ENCODE assay signal across 24 mouse cellular contexts in the genomic region with DNA sequence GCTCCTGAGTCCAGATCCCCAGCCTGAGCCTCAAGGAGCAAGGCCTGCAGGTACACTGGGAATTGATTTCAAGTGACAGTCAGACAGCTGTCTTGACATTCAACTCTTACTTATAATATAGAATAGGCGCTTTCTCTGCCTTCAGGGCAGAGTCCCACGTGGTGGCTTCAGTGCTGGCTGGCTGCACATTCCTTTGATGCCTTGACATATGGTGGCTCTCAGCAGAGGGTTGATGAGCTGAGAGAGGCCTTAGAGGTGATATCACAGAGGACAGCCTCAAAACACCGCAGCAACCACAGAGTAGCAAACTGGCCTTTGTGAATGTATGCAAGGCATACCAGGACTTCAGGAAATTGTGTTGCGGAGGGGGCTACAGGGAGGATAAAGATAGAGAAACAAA.
DNase-seq lines count a peak whose midpoint lies in the region; ATAC-seq lines count a peak whose summit lies in the region.
"Had no signal": no experiment of that assay in that cellular context is flagged by ENCODE, and none has a peak within 500 bp of the region (broad histone marks: within the 10 kb centered on the region; RNA-seq: fewer than 3 reads in every experiment).

No protein-coding gene starts in this region.

- 61% methylated on average over 4 of the region's 4 CpGs for WGBS in midbrain, embryonic 14.5 days
- WGBS in midbrain, embryonic 13.5 days = 64% methylated on average over 4 of the region's 4 CpGs

- no peak for DNase-seq in cerebellum, adult 11 months
- DNase-seq in midbrain, embryonic 14.5 days = peak; percentile 47
- DNase-seq in cerebellum, postnatal 14 days = peak; percentile 37 to 56
- DNase-seq in retina, embryonic 14.5 days (ENCODE audit: low spot score) = peak; percentile 46
- DNase-seq in ovary, postnatal 10 days (ENCODE audit: low spot score) = no peak
- DNase-seq in yolk sac, embryonic 10.5 days (ENCODE audit: low spot score) = no peak
- DNase-seq: adrenal gland, adult 2 months; heart, postnatal 14 days; kidney, adult 18-20 months; kidney, postnatal 36 days; liver, postnatal 0 days; lung, postnatal 36 days; thymus, adult 2 months; thymus, postnatal 4 days had no signal

- no peak overlapping the region for H3K4me2 ChIP-seq in midbrain, embryonic 14.5 days (ENCODE audit: low read length)
- no peak overlapping the region for H3K4me2 ChIP-seq in midbrain, embryonic 13.5 days (replicated peaks)
- H3K4me2 ChIP-seq: embryonic facial prominence, embryonic 12.5 days; forebrain, embryonic 15.5 days; liver, embryonic 12.5 days; midbrain, embryonic 11.5 days; neural tube, embryonic 15.5 days had no signal

- H3K9me3 ChIP-seq in midbrain, embryonic 14.5 days (ENCODE audit: control insufficient read depth, low read length) = no peaks in the 10 kb centered on the region
- H3K9me3 ChIP-seq in midbrain, embryonic 13.5 days = no peaks in the 10 kb centered on the region
- H3K9me3 ChIP-seq: forebrain, embryonic 15.5 days; hindbrain, embryonic 10.5 days; liver, embryonic 12.5 days; neural tube, embryonic 15.5 days had no signal

- H3K9ac ChIP-seq in midbrain, embryonic 14.5 days (replicated peaks; ENCODE audit: low read length) = no peak overlapping the region
- H3K9ac ChIP-seq in midbrain, embryonic 13.5 days (replicated peaks) = no peak overlapping the region
- H3K9ac ChIP-seq: embryonic facial prominence, embryonic 12.5 days; forebrain, embryonic 15.5 days; liver, embryonic 12.5 days; liver, postnatal 0 days; neural tube, embryonic 15.5 days had no signal

- peak; percentile 71 for ATAC-seq in cerebellum, adult (ENCODE audit: insufficient number of reproducible peaks, low FRiP score, low TSS enrichment)
- no peak for ATAC-seq in midbrain, embryonic 14.5 days (ENCODE audit: low FRiP score, low TSS enrichment)
- ATAC-seq in midbrain, embryonic 13.5 days = no peak
- ATAC-seq: activated CD4-positive, CD25-positive, alpha-beta regulatory T cell, adult 4 months; forebrain, embryonic 15.5 days; hindbrain, embryonic 16.5 days; liver, embryonic 12.5 days; liver, postnatal 0 days had no signal

- H3K27me3 ChIP-seq in midbrain, embryonic 14.5 days (ENCODE audit: control insufficient read depth, insufficient read depth, low read length) = no peaks in the 10 kb centered on the region
- 0 out of 2 replicates have a peak, but pooled peaks cover 16% of the 10 kb centered on the region for H3K27me3 ChIP-seq in midbrain, embryonic 13.5 days
- H3K27me3 ChIP-seq: embryonic facial prominence, embryonic 12.5 days; forebrain, embryonic 15.5 days had no signal

- peaks cover 9% of the 10 kb centered on the region; the same call in 1 of the 2 replicates for H3K4me1 ChIP-seq in midbrain, embryonic 14.5 days (ENCODE audit: control insufficient read depth, insufficient read depth, low read length)
- H3K4me1 ChIP-seq in midbrain, embryonic 13.5 days (replicated peaks) = peaks cover 22% of the 10 kb centered on the region
- H3K4me1 ChIP-seq: liver, embryonic 12.5 days had no signal

- H3K27ac ChIP-seq in midbrain, embryonic 14.5 days (replicated peaks; ENCODE audit: low read depth, low read length) = no peak overlapping the region
- H3K27ac ChIP-seq in midbrain, embryonic 13.5 days = no peak overlapping the region
- H3K27ac ChIP-seq: embryonic facial prominence, embryonic 12.5 days; forebrain, embryonic 15.5 days; hindbrain, embryonic 10.5 days; liver, embryonic 12.5 days; neural tube, embryonic 15.5 days had no signal

- H3K4me3 ChIP-seq in midbrain, embryonic 14.5 days (replicated peaks; ENCODE audit: low read depth, low read length) = no peak overlapping the region
- no peak overlapping the region for H3K4me3 ChIP-seq in midbrain, embryonic 13.5 days (replicated peaks)
- H3K4me3 ChIP-seq: embryonic facial prominence, embryonic 12.5 days; forebrain, embryonic 15.5 days; hindbrain, embryonic 10.5 days; liver, embryonic 12.5 days; neural tube, embryonic 15.5 days had no signal

- no peaks in the 10 kb centered on the region for H3K36me3 ChIP-seq in midbrain, embryonic 14.5 days (ENCODE audit: control insufficient read depth, insufficient read depth, low read length)
- no peaks in the 10 kb centered on the region for H3K36me3 ChIP-seq in midbrain, embryonic 13.5 days
- H3K36me3 ChIP-seq: embryonic facial prominence, embryonic 12.5 days; forebrain, embryonic 15.5 days; hindbrain, embryonic 10.5 days; liver, embryonic 12.5 days; neural tube, embryonic 15.5 days had no signal

Comparison
In these comparisons a context has a peak if more than half of its experiments do, and no peak if none do; other contexts are left out.
1. DNase-seq: peak in midbrain, embryonic 14.5 days (single experiment), cerebellum, postnatal 14 days (2 of 2) and retina, embryonic 14.5 days (single experiment); none in cerebellum, adult 11 months (single experiment), ovary, postnatal 10 days (single experiment) and yolk sac, embryonic 10.5 days (single experiment).